Mouse (Mus musculus) Muller cell, postnatal 12 days (primary cell): ENCODE results near the gene Clstn2.

ENCODE experiments used
- DNase-seq: peaks from one replicate; pipeline ENCODE4 v3.0.0-alpha.2; 2015; ENCODE audit errors: inconsistent ontology term

Clstn2 gene

DNA sequence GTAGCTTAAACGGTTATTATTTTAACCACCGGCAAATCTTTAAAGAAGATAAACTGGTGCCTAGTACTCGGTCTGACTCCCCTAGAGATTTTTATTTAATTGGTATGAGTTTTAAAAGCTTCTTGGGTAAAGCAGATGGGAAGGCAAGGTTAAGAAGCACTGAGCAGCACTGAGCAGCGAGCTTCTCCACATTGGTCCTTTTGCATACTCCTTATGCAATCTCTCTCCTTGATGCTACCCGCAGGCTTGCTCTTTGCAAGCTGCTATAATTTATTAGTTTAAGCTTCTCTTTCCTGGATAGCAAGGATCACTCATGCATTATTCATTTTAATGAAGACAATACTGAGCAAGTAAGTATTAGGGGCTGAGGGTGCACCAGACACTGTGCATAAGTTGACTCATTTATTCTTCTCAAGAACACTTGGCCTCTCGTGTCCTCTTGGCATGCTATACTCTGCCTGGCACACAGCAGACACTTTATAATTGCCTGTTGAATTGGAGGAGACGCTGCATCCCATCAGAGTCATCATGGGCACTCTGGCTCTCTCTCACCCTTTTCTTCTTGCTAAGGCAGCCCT lies 561.9 kb downstream of the Clstn2 start:
- no peak for DNase-seq

DNA sequence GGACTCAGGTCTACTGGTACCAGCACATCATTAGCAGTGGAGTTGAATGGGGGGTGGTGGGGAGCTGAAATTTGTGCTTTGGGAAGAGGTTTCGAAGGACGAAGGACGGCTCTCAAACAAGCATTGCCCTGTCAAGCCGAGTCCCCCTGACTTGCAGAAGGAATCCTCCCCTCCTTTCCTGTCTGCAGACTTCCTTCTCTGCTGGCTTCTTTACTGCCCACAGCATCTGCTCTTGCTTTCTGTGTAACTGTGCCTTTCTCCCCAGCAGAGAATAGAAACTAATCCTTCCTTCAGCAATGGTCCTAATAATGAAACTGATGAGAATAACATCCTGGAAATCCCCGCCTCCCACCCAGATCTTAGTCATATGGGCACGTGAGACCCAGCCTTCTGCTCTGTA lies 572.5 kb downstream of the Clstn2 start:
- DNase-seq, result no peak

DNA sequence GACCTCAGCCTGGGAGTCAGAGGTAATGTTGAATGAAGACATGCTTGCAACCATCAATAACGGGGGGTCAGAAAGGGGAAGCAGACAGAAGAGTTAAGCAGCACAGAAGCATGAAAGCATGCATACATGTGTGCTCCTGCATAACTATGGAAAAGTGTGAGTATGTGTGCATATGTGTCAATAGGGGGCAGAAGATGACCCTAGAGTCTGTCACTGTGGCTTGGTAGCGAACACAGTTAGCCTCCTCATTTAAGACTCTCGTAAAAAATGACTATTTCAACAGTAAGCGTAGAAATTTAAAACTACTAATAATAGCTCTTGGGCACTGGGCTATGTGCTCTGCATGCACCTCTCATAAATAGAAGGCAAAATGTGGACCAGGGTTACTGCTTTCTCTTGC lies 573.2 kb downstream of the Clstn2 start:
- DNase-seq, result no peak

DNA sequence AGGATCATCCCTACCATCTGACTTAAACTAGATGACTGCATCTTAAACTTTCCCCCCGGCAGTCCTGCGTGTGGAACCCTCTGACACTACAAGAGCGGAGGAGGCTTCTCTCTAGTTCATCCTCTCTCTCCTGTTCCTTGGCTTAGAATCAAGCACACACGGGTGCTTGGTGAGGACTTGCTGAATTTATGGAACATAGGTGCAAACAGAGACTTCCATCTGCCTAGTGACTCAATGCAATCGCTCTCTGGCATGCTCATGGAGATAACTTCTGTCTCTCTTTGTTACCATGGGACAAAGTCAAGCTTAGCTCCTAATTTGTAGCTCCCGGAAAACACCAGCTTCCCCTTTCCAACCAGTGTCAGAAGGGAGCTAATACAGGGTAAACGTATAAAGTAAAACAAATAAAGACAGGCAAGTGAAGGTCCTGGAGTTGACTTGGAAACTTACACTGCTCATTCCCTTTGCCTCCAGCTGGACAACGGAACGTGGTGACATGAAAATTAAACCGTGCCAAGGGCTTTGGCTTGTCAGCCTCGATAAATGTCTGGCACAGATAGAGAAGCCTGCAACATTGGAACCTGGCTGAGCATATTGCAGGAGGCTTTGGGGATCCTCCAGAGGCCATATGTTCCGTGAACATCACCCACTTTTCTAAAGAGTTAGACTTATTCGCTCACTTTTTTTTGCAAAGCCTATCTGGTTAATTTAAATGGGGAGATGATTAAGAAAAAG lies 583.5 kb downstream of the Clstn2 start:
- DNase-seq, result peak; percentile 6

DNA sequence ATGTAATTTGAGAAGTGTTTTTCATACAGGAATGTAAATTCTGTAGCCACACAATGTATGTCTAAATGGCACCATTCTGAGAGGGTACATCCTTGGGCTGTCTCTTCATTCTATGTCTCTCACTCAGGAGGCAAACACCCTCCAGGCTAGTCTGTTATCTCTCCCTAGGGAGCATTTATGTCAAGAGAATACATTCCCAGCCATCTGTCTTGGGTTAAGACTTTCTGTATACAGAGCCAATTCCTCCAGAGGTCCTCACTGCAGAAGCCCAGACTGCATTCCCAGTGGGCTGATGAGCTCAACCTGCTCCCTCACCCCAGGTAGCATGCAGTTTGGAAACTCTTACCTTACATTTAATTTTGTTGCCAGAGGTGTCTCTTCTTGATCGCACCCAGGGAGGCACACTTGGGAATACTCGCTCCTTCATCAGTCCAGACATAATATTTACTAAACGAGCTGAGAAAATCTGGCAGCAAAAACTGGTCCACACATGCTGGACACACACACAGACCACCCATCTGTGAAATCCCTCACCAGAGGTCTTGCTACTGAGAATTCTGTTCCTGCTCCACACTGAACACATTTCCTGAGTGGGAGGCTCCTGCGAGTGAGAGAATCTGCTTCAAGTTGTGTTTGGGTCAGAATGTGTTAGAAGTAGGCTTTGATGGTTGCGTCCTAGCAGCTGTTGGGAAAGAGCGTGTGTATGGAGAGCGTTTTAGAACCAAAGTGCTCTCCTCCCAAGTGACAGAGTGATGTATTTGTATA lies 592.9 kb downstream of the Clstn2 start:
- no peak for DNase-seq

DNA sequence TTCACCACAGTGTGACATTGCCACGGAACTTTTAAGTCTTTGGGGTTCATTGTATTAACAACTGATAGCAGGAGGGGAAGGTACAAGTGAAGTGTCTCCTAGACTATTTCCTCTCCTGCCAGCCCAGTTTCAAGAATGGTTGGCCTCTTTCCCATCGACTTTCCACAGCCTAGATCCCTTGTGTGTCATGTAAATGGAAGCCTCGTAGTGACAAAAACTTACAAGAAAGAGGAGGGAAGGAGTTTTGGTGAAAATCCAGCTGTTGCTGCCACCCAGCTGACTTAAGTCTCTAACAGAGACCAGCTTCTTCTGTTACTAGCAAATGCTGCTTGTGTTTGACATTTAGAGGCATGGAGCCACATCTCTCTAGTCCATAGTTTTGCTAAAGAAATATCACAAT lies 598.3 kb downstream of the Clstn2 start:
- DNase-seq, result no peak

DNA sequence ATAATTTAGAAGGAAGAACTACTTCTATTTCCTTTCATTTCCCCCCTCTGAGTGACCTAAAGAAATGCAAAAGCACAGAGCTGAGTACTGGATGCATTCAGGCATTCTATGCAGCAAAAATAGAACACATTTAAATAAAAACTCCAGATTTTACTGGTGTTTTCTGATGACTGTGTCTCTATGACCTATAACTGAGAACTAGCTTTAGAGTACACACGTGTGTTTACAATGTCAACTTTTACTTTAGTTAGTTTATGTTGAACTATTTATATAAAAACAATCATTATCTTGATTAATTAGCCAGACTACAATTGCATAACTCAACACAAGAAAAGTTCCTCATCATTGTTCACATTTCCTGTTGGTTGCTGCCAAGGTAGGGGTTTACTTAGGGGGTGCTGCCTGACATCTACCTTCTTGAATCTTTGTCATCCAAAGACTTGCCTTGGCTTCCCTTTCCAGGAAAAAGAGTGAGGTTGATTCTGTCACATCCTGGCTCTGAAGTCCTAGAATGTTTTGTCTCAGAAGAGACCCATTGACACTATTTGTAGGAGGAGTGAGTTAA lies 603.0 kb downstream of the Clstn2 start:
- no peak for DNase-seq

DNA sequence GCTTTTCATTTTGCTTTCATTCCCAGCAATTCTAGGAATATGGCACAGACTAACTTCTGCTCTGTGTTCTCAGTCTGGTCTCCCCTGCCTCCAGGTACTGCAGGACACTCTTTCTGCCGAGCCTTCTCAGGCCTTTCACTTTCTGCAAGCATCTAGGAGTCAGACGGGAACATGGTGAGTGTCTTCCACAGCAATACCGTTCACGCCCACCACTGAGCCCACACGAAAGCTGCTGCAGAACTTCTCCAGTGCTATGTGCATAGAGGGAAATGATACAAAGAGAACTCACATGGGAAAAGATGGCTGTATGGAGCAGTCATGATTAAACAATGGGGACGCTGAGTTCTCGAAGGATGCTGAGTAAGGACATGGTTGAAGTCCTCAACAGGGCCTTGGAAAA lies 604.9 kb downstream of the Clstn2 start:
- no peak for DNase-seq

DNA sequence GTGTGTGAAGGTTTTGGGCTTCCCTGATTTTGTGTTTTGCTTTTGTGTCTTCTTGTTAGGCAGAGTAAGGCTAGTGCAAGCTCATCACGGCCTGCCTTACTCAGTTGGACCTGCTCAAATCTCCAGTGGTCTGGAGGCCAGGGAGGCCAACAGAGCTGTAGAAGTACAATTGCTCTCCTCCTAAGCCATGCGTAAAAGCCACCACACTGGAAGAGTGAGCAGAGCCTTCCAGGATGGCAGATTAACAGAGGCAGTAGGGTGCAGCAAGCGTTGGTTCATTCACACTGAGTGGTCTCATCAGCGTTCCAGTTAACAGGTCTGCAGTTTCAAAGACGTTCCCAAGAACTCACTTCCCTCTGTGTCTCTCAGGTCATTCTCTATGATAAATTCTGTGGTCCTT lies 612.1 kb downstream of the Clstn2 start:
- no peak for DNase-seq

DNA sequence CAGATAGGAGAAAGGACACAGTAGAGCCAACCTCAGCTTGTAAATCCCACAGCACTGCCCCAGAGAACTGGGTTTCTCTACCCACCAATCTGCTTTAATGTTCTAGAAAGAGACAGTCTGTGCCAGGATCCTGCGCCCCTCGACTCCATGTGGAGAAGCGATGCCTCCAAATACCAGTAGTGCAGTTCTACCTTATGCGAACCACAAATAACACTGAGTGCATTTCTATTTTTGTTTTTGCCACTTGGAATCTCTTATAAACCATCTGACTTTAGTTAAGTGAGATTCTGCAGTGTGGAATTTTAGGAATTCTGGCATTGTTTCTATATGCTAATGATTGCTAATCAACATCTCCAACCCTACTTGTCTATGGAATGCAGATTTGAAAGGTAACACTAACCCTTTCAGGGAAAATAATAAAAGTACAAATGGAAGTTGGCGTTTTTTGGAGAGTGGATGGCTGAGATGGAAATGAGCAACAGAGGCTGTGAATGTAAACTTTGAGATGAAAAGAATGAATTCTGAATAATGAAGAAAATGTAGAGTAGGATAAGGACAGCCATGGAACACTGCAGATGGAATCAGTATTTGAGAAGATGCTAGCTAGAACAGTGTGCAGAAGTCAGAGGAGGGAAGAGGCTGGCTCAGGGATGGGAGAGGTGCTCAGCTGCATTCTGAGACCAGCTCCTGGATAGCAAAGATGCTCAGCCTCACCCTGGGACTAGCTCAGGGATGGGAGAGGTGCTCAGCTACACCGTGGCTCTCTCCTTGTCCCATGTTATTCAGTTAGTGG lies 617.9 kb downstream of the Clstn2 start:
- no peak for DNase-seq

DNA sequence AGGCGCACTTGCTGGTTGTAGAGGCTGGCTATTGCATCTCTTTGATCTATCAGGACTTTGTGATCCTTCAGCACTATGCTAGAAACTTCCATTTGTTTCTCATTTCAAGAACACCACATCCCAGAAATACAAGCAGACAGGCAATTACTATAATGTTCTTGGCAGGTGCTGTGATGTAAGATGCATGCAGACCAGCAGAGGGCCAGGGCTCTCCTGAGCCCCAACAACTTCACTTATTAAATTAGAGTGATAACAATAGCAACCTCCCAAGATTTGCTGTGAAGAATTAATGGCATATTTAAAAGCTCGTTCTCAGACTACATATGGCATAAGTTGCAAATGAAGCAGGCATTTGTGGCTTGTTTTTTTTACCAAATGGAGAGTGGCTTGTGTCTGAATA lies 624.8 kb downstream of the Clstn2 start:
- DNase-seq, result no peak
